Mouse (Mus musculus) ES-CJ7 (cell line): Measurements from ENCODE around the gene Klb.
A peak's percentile ranks its signal among the peaks of the same experiment; 100 is the strongest.

Experiments
- DNase-seq: peaks from one replicate; pipeline ENCODE4 v3.0.0; 2011; ENCODE audit warnings: low read depth, low spot score

The Klb gene

GRCm38 (mm10) chr5:65348168-65348567 lies at the start of gene Klb:
TSS of gene Klb (plus strand) at chr5:65348314.
- DNase-seq: no peak

DNA sequence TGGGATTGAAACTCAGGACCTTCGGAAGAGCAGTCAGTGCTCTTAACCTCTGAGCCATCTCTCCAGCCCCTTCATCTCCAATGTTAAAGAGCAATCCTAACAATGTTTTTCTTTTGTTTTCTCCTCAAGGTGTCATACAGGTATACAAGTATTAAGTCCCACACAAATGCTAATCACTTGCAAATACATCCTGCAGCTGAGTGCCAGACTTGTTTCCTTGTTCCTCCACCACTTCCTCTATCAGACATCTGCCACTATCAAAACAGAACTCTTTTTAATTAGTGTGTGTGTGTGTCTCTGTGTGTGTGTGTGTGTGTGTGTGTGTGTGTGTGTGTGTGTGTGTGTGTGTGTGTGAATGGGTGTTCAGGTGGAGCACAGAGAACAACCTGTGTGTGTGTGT lies 48.5 kb upstream of the Klb start:
- peak; percentile 30 for DNase-seq

GRCm38 (mm10) chr5:65300121-65300520 lies 48.0 kb upstream of the Klb start:
- DNase-seq: peak; percentile 69

- no peak for DNase-seq
These were observed 42.6 kb upstream of the Klb start for GRCm38 (mm10) chr5:65305516-65305915.

GRCm38 (mm10) chr5:65308208-65308607 lies 39.9 kb upstream of the Klb start:
- no peak for DNase-seq

DNA sequence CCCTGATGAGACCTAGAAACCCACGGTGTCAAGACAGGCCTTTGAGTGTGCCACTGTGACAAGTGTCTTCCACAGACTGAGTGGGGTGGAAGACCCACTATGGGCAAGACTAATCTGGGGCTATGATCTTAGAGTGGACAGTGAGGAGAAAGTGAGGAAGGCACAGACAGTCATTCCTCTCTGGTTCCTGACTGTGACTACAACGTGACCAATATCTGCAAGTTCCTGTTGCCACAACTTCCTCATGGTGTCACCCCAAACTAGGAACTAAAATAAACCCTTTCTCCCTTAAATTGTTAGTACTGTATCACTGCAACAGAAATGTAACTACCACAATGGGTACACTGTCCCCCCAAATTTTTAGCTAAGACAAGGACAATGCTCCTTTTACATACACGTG lies 39.2 kb upstream of the Klb start:
- DNase-seq: no peak

DNA sequence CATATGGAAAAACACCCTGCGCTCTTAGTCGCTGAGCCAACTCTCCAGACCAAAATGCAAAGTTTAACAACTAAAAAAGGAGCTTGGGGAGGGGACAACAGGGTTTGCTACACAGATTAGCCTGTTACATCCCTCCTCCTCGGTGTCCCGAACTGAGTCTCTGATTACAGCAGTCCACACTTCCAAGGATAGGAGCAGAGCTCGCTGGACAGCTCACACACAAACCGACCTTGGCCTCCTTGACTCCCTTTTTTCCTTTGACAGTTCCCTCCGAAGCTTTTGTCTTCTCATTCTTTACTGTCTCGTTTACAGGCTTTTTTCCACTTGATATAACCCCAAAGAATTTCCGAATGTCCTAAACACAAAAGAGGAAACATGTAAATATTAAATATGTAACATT lies 28.9 kb upstream of the Klb start:
- DNase-seq: no peak

DNA sequence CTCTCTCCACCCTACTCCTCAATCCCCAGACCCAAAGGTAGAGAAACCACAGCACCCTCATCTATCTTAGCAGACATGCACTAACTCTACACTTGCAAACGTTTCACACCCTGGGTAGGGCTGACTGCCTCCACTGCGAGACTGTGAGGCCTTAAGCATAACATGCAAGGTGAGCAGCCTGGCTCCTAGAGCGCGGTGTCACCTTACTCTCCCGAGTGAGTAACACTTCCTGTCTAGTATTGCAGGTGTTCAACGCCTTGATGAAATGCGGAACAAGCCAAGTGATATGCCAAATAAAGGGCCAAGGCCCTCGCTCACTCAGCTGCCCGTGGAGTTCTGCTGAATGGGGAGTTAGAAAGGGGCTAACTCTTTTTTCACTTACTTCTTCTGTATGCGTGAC lies 25.9 kb upstream of the Klb start:
- DNase-seq: peak; percentile 39

- DNase-seq: no peak
These were observed 23.8 kb upstream of the Klb start for GRCm38 (mm10) chr5:65324271-65324670.

GRCm38 (mm10) chr5:65324758-65325355 lies 23.3 kb upstream of the Klb start:
- DNase-seq: no peak

DNA sequence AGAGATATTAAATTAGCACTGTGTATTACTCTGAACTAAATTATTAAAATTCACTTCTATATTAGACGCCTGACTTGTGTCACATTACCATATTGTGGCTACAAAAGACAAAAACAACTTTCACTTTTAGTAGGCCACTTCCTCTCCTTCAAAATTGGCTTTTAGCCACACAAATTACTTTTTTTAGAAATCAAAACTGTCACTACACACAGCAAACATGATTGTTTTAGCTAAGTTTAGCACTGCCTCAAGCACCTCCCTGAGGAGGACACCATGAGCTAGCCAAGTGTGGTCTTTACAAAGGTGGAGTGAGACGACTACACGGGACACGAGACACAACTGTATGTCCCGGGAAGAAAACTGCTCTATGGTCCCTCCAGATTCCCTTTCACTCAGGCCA lies 21.9 kb upstream of the Klb start:
- no peak for DNase-seq

GRCm38 (mm10) chr5:65329971-65330370 lies 18.1 kb upstream of the Klb start:
- no peak for DNase-seq

DNA sequence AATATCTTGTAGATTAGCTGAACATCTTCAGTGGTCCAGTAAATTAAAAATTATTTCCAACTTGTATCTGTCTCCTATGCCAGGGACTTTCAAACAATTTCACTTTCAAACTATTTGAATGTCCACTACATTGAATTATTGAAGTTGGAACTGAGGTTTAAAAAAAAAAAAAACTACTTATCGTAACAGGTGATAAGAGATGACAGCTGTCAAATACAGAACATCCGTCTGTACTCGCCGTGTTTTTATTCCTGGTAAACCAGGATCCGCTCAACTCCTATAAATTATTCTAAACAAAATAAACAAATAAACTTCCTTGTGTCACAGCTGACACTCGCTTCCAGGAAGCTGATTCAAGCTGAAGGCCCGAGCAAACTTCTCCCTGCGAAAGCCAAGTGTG lies 13.3 kb upstream of the Klb start:
- DNase-seq: no peak

- DNase-seq: peak; percentile 98
These were observed 12.6 kb upstream of the Klb start, which contains the start of gene Rfc1 for GRCm38 (mm10) chr5:65335298-65336074. TSS of gene Rfc1 (minus strand) at chr5:65335670.

- peak; percentile 43 for DNase-seq
These were observed 12.1 kb upstream of the Klb start for GRCm38 (mm10) chr5:65336075-65336355.

DNA sequence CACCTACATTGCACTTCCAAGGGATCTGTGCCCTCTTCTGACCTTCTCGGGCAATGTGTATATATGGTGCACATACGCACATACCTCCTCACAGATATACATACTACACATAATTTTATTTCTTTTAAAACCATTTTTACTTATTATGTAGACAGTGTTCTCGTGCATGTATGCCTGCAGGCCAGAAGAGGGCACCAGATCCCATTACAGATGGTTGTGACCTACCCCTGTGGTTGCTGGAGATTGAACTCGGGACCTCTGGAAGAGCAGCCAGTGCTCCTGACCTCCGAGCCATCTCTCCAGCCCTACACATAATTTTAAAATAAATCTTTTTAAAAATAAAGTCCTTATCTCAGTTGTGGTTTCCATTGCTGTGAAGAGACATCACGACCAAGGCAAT lies 9.7 kb upstream of the Klb start:
- DNase-seq: peak; percentile 59

- no peak for DNase-seq
These were observed 7.9 kb upstream of the Klb start for GRCm38 (mm10) chr5:65340167-65340566.

DNA sequence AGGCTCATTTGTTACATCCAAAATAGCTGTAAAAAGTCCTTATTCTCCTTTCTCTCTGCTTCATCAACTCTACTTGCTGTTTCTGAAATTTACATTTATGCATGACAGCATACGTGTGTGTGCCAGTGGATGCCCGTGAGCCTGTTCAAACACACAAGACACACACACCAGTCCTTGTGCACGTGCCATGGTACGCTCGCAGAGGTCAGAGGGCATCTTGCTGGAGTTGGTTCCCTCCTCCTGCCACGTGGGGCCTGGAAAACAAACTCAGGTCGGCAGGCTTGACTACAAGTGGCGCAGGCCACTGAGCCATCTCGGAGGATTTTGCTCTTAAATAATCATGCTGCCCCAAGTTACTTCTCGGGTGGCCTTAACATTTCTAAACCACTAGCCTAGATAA lies 2.4 kb downstream of the Klb start:
- DNase-seq: no peak

GRCm38 (mm10) chr5:65354097-65354496 lies 6.0 kb downstream of the Klb start:
- DNase-seq: no peak

DNA sequence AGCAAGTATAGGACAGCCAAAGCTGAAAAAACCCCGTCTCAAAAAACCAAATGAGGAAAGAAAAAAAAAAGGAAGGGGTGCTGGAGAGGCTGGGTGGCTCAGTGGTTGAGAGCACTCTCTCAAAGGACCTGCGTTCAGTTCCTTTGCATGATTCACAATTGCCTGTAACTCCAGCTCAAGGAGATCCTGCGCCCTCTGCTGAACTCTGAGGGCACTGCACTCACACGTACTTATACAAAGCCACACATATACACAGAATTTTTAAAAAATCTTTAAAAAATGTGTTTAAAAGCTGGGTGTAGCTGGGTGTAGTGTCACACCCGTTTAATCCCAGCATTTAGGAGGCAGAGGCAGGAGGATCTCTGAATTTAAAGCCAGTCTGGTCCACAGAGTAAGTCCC lies 6.9 kb downstream of the Klb start:
- peak; percentile 83 for DNase-seq

DNA sequence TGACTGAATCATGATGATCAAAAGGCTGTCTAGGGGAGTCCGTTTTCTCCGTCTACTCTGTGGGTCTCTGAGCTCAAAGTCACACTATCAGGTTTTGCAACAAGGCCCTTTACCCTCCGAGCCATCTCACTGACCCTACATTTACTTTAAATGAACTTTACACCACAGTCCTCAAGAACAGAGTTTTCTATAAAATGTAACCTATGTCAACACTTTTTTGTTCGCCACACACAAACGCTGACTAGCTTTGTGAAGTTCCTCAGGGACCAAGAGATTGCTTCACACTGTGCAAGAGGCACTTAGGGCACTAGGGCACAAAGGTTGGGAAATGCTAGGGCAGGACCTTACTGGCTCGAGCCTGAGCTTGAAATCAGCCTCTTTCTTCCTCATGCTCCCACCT lies 8.7 kb downstream of the Klb start:
- DNase-seq: no peak

GRCm38 (mm10) chr5:65357771-65358170 lies 9.7 kb downstream of the Klb start:
- DNase-seq: no peak

DNA sequence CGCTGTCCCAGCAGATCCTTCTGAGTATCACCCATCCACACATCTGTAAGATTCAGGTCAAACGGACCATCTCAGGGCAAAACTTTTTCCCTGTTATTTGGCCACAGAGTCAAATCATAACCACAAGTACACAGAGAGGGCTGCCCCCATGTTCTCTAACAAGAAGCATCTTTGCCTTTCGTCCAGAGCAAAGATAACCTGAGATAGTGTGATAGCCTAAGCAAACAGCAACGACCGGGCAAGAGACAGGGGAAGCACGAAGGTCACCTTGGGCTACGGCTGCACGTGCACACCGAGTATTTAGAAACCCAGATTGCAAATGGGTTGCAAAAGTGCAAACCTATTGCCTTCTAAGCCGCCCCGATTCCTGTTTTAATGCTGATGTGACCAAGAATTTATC lies 19.7 kb downstream of the Klb start:
- no peak for DNase-seq

- no peak for DNase-seq
These were observed 23.4 kb downstream of the Klb start for GRCm38 (mm10) chr5:65371551-65371950.
